Mouse (Mus musculus): ENCODE measurements around the gene Nxf1. TPM values are rescaled to one million over a fixed set of nuclear protein-coding genes. Genes with fewer than 3 reads are reported as not detected.

Gene Nxf1
- polyA plus RNA-seq, 1 experiment: 191 TPM

DNA sequence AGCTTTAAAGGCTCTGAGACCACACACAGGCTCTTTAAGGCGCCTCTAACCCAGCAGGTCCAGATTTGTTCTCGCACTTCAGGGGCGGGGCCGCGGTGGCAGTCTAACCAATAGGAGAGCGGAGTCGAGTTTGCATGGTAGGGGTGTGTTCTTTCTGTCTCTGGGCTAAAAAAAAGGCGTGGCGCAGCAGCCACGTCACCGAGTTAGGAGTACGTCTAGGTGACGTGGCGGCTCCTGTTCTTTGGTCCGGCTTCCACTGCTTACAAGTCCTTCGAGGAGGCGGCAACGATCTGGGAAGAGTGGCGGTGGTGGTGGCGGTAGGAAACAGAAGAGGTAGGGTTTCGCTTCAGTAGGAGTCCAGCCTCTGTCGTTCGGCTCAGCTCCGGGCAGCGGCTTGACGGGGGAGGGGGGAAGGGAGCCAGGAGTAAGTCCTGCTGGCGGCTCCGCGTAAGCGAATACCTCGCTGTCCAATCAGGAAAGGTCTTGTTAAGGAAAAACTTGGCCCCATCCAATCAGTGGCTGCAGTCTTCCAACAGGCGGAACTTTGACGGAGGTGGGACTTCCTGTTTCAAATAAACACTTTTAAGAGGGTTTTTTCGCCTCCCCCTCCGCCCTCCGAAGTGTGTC, 15.5 kb upstream of the Nxf1 start, which contains the start of gene Stx5a:
Stx5a (plus strand) TSS at position 171 of the 627 bp plus-strand sequence.
- H3K27ac ChIP-seq (ENCODE audit: control insufficient read depth, insufficient read depth, low read length): peak within 1 kb of the TSS; percentile 81
- TF ChIP-seq POLR2A (IDR thresholded peaks at IDR 0.05; ENCODE audit: control insufficient read depth, extremely low read depth, insufficient read depth, low read length, poor library complexity) (peak; percentile 63; the same call in 1 of the 2 replicates), CTCF (IDR thresholded peaks at IDR 0.05; ENCODE audit: borderline replicate concordance, control insufficient read depth, extremely low read depth, insufficient read depth, low read length, poor library complexity) (peak; percentile 72)
- H3K36me3 ChIP-seq (ENCODE audit: control insufficient read depth, insufficient read depth, low read length): peaks cover 16% of the 10 kb centered on the region
- peak within 1 kb of the TSS; percentile 81 for H3K4me3 ChIP-seq (ENCODE audit: control insufficient read depth, insufficient read depth, low read length)
- under 1% methylated on average over 36 of the region's 36 CpGs for WGBS
- peaks cover 13% of the 10 kb centered on the region for H3K4me1 ChIP-seq (replicated peaks; ENCODE audit: control insufficient read depth, insufficient read depth, low read length)
- DNase-seq: peak; percentile 94
- H3K27me3 ChIP-seq (ENCODE audit: control insufficient read depth, insufficient read depth, low read length): no peaks in the 10 kb centered on the region

DNA sequence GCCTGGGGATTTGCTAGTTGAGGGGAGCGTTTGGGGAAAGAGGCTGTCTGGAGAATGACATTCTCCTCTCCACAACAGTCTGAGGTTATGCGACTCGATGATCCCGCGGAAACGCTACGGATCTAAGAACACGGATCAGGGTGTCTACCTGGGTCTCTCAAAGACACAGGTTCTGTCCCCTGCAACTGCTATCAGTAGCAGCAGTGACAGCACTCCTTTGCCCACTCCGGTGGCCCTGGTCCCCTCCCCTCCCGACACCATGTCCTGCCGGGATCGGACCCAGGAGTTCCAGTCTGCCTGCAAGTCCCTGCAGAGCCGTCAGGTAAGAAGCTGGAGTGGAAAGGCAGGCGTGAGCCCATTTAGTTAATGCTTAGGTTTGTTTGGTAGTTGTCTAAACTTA, 14.7 kb upstream of the Nxf1 start:
- TF ChIP-seq CTCF (IDR thresholded peaks at IDR 0.05; ENCODE audit: borderline replicate concordance, control insufficient read depth, extremely low read depth, insufficient read depth, low read length, poor library complexity): no peak
- no peak for TF ChIP-seq POLR2A (IDR thresholded peaks at IDR 0.05; ENCODE audit: control insufficient read depth, extremely low read depth, insufficient read depth, low read length, poor library complexity)
- H3K36me3 ChIP-seq (ENCODE audit: control insufficient read depth, insufficient read depth, low read length): peaks cover 21% of the 10 kb centered on the region
- H3K4me1 ChIP-seq (replicated peaks; ENCODE audit: control insufficient read depth, insufficient read depth, low read length): peaks cover 13% of the 10 kb centered on the region
- WGBS: 7% methylated on average over 14 of the region's 14 CpGs
- peak overlapping the region; percentile 81 for H3K4me3 ChIP-seq (ENCODE audit: control insufficient read depth, insufficient read depth, low read length)
- H3K27me3 ChIP-seq (ENCODE audit: control insufficient read depth, insufficient read depth, low read length): no peaks in the 10 kb centered on the region
- peak overlapping the region; percentile 70; the same call in 1 of the 2 replicates for H3K27ac ChIP-seq (ENCODE audit: control insufficient read depth, insufficient read depth, low read length)
- no peak for DNase-seq

DNA sequence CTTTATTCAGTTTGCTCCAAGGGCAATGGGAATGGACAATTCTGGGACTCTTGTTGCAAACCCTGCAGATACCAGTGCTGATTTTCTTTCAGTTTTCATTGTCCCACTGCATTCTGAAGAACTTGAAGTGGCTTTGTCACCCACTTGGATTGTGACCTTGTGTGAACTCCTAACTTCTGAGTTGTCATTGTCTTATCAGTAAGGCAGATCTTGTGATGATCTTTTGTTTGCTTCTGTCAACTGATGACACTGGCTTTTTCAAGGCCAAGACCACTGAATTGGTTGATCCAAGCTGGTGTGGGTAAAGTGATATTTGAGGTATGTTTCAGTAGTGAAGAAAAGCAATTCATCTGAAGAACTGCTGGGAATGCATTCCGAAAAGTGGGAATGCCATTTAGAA, 11.5 kb upstream of the Nxf1 start:
- Histone ChIP-seq H3K4me3 (ENCODE audit: control insufficient read depth, insufficient read depth, low read length) (no peak overlapping the region), H3K36me3 (ENCODE audit: control insufficient read depth, insufficient read depth, low read length) (peaks cover 51% of the 10 kb centered on the region), H3K27me3 (ENCODE audit: control insufficient read depth, insufficient read depth, low read length) (no peaks in the 10 kb centered on the region), H3K27ac (ENCODE audit: control insufficient read depth, insufficient read depth, low read length) (no peak overlapping the region), H3K4me1 (replicated peaks; ENCODE audit: control insufficient read depth, insufficient read depth, low read length) (peaks cover 13% of the 10 kb centered on the region)
- TF ChIP-seq CTCF (IDR thresholded peaks at IDR 0.05; ENCODE audit: borderline replicate concordance, control insufficient read depth, extremely low read depth, insufficient read depth, low read length, poor library complexity) (no peak), POLR2A (IDR thresholded peaks at IDR 0.05; ENCODE audit: control insufficient read depth, extremely low read depth, insufficient read depth, low read length, poor library complexity) (no peak)
- 100% methylated on average over 1 of the region's 1 CpGs for WGBS
- no peak for DNase-seq

DNA sequence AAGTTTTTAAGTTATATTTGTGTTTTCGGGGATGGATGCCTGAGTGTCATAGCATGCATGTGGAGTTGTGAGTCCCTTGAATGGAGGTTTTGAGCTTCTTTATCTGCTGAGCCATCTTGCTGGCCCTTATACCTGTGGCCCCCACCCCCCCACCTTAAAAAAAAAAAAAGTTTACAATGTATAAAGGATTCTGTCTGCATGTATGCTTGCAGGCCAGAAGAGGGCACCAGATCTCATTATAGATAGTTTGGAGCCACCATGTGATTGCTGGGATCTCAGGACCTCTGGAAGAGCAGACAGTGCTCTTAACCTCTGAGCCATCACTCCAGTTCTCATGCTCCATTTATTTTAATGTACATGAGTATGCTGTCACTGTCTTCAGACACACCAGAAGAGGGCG, 9.5 kb upstream of the Nxf1 start:
- H3K4me1 ChIP-seq (replicated peaks; ENCODE audit: control insufficient read depth, insufficient read depth, low read length): peaks cover 3% of the 10 kb centered on the region
- peaks cover 70% of the 10 kb centered on the region for H3K36me3 ChIP-seq (ENCODE audit: control insufficient read depth, insufficient read depth, low read length)
- H3K27me3 ChIP-seq (ENCODE audit: control insufficient read depth, insufficient read depth, low read length): no peaks in the 10 kb centered on the region
- no peak overlapping the region for H3K27ac ChIP-seq (ENCODE audit: control insufficient read depth, insufficient read depth, low read length)
- no peak for DNase-seq
- WGBS: 92% methylated on average over 2 of the region's 2 CpGs
- TF ChIP-seq POLR2A (IDR thresholded peaks at IDR 0.05; ENCODE audit: control insufficient read depth, extremely low read depth, insufficient read depth, low read length, poor library complexity) (no peak), CTCF (IDR thresholded peaks at IDR 0.05; ENCODE audit: borderline replicate concordance, control insufficient read depth, extremely low read depth, insufficient read depth, low read length, poor library complexity) (no peak)
- no peak overlapping the region for H3K4me3 ChIP-seq (ENCODE audit: control insufficient read depth, insufficient read depth, low read length)

DNA sequence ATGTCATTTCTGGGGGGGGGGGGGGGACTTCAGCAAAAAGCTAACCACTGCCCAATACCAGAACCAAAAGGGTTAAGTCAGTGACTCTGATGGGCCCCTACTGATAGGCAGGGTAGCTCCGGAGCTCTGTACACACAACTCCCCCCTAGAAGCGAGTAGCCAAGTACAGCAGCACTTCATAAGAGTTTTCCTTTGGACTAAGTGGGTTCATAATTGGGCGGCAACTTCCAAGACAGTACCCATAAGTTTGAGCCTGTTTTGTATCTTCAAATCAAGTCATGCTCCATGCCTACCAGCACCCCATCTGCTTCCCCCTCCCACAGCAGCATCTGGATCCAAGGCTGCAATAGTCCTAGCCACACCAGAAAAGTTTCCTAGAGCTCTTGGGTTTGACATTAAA, 1.2 kb upstream of the Nxf1 start:
- H3K4me1 ChIP-seq (replicated peaks; ENCODE audit: control insufficient read depth, insufficient read depth, low read length): peaks cover 13% of the 10 kb centered on the region
- WGBS: 84% methylated on average over 3 of the region's 3 CpGs
- no peaks in the 10 kb centered on the region for H3K27me3 ChIP-seq (ENCODE audit: control insufficient read depth, insufficient read depth, low read length)
- no peak overlapping the region for H3K27ac ChIP-seq (ENCODE audit: control insufficient read depth, insufficient read depth, low read length)
- TF ChIP-seq POLR2A (IDR thresholded peaks at IDR 0.05; ENCODE audit: control insufficient read depth, extremely low read depth, insufficient read depth, low read length, poor library complexity): no peak
- no peak for TF ChIP-seq CTCF (IDR thresholded peaks at IDR 0.05; ENCODE audit: borderline replicate concordance, control insufficient read depth, extremely low read depth, insufficient read depth, low read length, poor library complexity)
- peaks cover 33% of the 10 kb centered on the region for H3K36me3 ChIP-seq (ENCODE audit: control insufficient read depth, insufficient read depth, low read length)
- DNase-seq: no peak
- H3K4me3 ChIP-seq (ENCODE audit: control insufficient read depth, insufficient read depth, low read length): no peak overlapping the region

DNA sequence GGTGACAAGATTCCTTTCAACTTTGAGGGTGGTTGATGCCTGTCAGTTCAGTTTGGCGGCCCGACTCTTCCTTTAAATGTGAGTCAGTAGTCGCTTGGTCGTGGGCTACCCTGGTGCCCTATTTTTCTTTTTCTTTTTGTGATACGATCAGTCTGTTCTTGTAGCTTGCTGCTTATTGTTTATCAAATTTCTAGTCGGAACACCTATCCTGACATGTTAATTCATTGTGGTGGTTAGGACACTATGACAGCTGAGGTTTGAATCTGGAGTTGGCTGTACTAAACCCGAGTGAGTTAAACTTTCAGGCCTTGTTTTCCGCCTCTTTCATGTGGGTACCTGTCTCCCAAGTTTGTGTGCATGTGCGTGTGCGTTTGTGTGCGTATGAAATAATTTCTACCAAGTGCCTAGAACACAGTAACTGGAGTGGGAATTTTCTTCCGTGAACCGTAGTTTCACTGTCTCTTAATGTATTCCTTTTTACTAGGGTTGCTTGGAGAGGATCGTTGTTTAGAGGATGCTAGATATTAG, 662 bp downstream of the Nxf1 start:
- Histone ChIP-seq H3K27ac (ENCODE audit: control insufficient read depth, insufficient read depth, low read length) (peak overlapping the region; percentile 54), H3K27me3 (ENCODE audit: control insufficient read depth, insufficient read depth, low read length) (no peaks in the 10 kb centered on the region), H3K36me3 (ENCODE audit: control insufficient read depth, insufficient read depth, low read length) (peaks cover 20% of the 10 kb centered on the region), H3K4me1 (replicated peaks; ENCODE audit: control insufficient read depth, insufficient read depth, low read length) (peaks cover 13% of the 10 kb centered on the region), H3K4me3 (ENCODE audit: control insufficient read depth, insufficient read depth, low read length) (peak overlapping the region; percentile 95)
- WGBS: under 1% methylated on average over 14 of the region's 14 CpGs
- TF ChIP-seq POLR2A (IDR thresholded peaks at IDR 0.05; ENCODE audit: control insufficient read depth, extremely low read depth, insufficient read depth, low read length, poor library complexity): no peak
- TF ChIP-seq CTCF (IDR thresholded peaks at IDR 0.05; ENCODE audit: borderline replicate concordance, control insufficient read depth, extremely low read depth, insufficient read depth, low read length, poor library complexity): no peak
- DNase-seq: peak; percentile 17
